Mouse (Mus musculus) CH12.LX (cell line): ENCODE measurements around the gene Naxe. TPM values are rescaled to one million over a fixed set of nuclear protein-coding genes. Genes with fewer than 3 reads are reported as not detected.

ENCODE experiments used
- DNase-seq: peaks from one replicate; pipeline ENCODE4 v3.0.0-alpha.2; 2013; ENCODE audit errors: extremely low read depth
- H3K27ac ChIP-seq: 2 replicates; pipeline ENCODE4 v1.5.1; 2012; ENCODE audit warnings: low read depth, mild to moderate bottlenecking, control low read depth, moderate library complexity; ENCODE audit not compliant: insufficient read depth
- H3K27me3 ChIP-seq: replicated peaks from 2 replicates; pipeline ENCODE3; 2012; ENCODE audit warnings: inconsistent platforms
- H3K36me3 ChIP-seq, 2 experiments: replicated peaks in 1 of 2; 2 replicates each; pipeline versions ENCODE3 to v1.6.1; 2012; ENCODE audit warnings: inconsistent platforms in 1 of 2, low read length in 1 of 2, mild to moderate bottlenecking in 1 of 2, mixed read lengths in 1 of 2, moderate library complexity in 1 of 2; ENCODE audit not compliant: control insufficient read depth in 1 of 2, insufficient read depth in 1 of 2
- H3K4me1 ChIP-seq, 2 experiments: 2 replicates each; pipeline ENCODE4 v1.6.1; 2012; ENCODE audit warnings: inconsistent platforms in 1 of 2, moderate library complexity in 1 of 2; ENCODE audit not compliant: insufficient read depth in 2 of 2, control insufficient read depth in 1 of 2
- H3K4me2 ChIP-seq: 2 replicates; pipeline ENCODE4 v1.6.1; 2012; ENCODE audit warnings: low read depth, mild to moderate bottlenecking, control low read depth; ENCODE audit not compliant: poor library complexity, insufficient read depth, severe bottlenecking
- H3K4me3 ChIP-seq, 3 experiments: fragments of 150-350 bp in 1 of 3; sonication (generic) in 1 of 3; replicated peaks in 1 of 3; 2 replicates each; pipeline versions ENCODE3 to v1.5.1; 2011 to 2012; ENCODE audit warnings: low read depth in 2 of 3, low read length in 2 of 3, mild to moderate bottlenecking in 2 of 3, moderate library complexity in 2 of 3, control low read depth in 1 of 3, improper control_type of control experiment in 1 of 3, inconsistent platforms in 1 of 3, mixed read lengths in 1 of 3; ENCODE audit not compliant: poor library complexity in 1 of 3
- H3K79me2 ChIP-seq: replicated peaks from 2 replicates; pipeline ENCODE4 v1.6.1; 2012; ENCODE audit warnings: mild to moderate bottlenecking, moderate library complexity; ENCODE audit not compliant: control insufficient read depth, poor library complexity, insufficient read depth, severe bottlenecking; ENCODE audit errors: extremely low read depth
- H3K9ac ChIP-seq: 2 replicates; pipeline ENCODE4 v1.6.1; 2012; ENCODE audit warnings: low read depth, mild to moderate bottlenecking, control low read depth, moderate library complexity; ENCODE audit not compliant: insufficient read depth
- H3K9me3 ChIP-seq: replicated peaks from 2 replicates; pipeline ENCODE3; 2012; ENCODE audit warnings: low read length, inconsistent platforms, mixed read lengths
- CTCF ChIP-seq, 2 experiments: IDR thresholded peaks in 1 of 2; conservative IDR thresholded peaks in 1 of 2; 2 replicates each; pipeline ENCODE4 v1.5.1; 2011 to 2012; ENCODE audit warnings: low read depth in 2 of 2, low read length in 2 of 2, improper control_type of control experiment in 1 of 2, inconsistent platforms in 1 of 2, mild to moderate bottlenecking in 1 of 2, moderate library complexity in 1 of 2
- ELF1 ChIP-seq: IDR thresholded peaks from 2 replicates; pipeline ENCODE4 v1.6.1; 2014; ENCODE audit warnings: low read depth, mild to moderate bottlenecking, inconsistent platforms, low read length, improper control_type of control experiment
- EP300 ChIP-seq: IDR thresholded peaks from 2 replicates; pipeline ENCODE4 v1.6.1; 2011; ENCODE audit warnings: low read length, improper control_type of control experiment
- ETS1 ChIP-seq: conservative IDR thresholded peaks from 2 replicates; pipeline ENCODE4 v1.6.1; 2012; ENCODE audit warnings: low read depth, mild to moderate bottlenecking, inconsistent platforms, low read length, improper control_type of control experiment, moderate library complexity
- IRF4 ChIP-seq: IDR thresholded peaks from 2 replicates; pipeline ENCODE4 v1.6.1; 2014; ENCODE audit warnings: low read depth, mild to moderate bottlenecking, inconsistent platforms, low read length, improper control_type of control experiment
- JUND ChIP-seq: conservative IDR thresholded peaks from 2 replicates; pipeline ENCODE4 v1.6.1; 2011; ENCODE audit warnings: low read depth, low read length, improper control_type of control experiment
- KAT2A ChIP-seq: IDR thresholded peaks from 2 replicates; pipeline ENCODE4 v1.6.1; 2012; ENCODE audit warnings: low read length, improper control_type of control experiment, inconsistent platforms; ENCODE audit not compliant: insufficient replicate concordance
- MAZ ChIP-seq: IDR thresholded peaks from 2 replicates; pipeline ENCODE4 v1.6.1; 2012; ENCODE audit warnings: low read depth, mild to moderate bottlenecking, inconsistent platforms, low read length, improper control_type of control experiment, moderate library complexity
- MEF2A ChIP-seq: IDR thresholded peaks from 2 replicates; pipeline ENCODE4 v1.6.1; 2014; ENCODE audit warnings: low read depth, mild to moderate bottlenecking, inconsistent platforms, low read length, improper control_type of control experiment, borderline replicate concordance
- NRF1 ChIP-seq: IDR thresholded peaks from 2 replicates; pipeline ENCODE4 v1.6.1; 2014; ENCODE audit warnings: low read depth, mild to moderate bottlenecking, inconsistent platforms, low read length, improper control_type of control experiment, moderate library complexity
- POLR2AphosphoS2 ChIP-seq: IDR thresholded peaks from 2 replicates; pipeline ENCODE4 v1.6.1; 2011; ENCODE audit warnings: low read depth, low read length, improper control_type of control experiment
- RCOR1 ChIP-seq: conservative IDR thresholded peaks from 2 replicates; pipeline ENCODE4 v1.6.1; 2012; ENCODE audit warnings: low read depth, mild to moderate bottlenecking, inconsistent platforms, low read length, improper control_type of control experiment
- SMC3 ChIP-seq: IDR thresholded peaks from 2 replicates; pipeline ENCODE4 v1.6.1; 2011; ENCODE audit warnings: low read depth, low read length, improper control_type of control experiment
- TBP ChIP-seq: conservative IDR thresholded peaks from 2 replicates; pipeline ENCODE4 v1.6.1; 2011; ENCODE audit warnings: low read depth, low read length, improper control_type of control experiment
- USF1 ChIP-seq: IDR thresholded peaks from 2 replicates; pipeline ENCODE4 v1.6.1; 2014; ENCODE audit warnings: low read depth, mild to moderate bottlenecking, inconsistent platforms, low read length, improper control_type of control experiment
- USF2 ChIP-seq: conservative IDR thresholded peaks from 2 replicates; pipeline ENCODE4 v1.6.1; 2011; ENCODE audit warnings: low read depth, low read length, improper control_type of control experiment
- dilution Hi-C: fragments of 300-500 bp; cut with MboI; formaldehyde crosslinking; loops from 2 replicates; pipeline ENCODE4 v1.14.3; 2020; ENCODE audit warnings: low sequenced_read_pairs; ENCODE audit not compliant: extremely low pct_unique_long_range_greater_than_20kb, extremely low pct_ligation_motif_present
- in situ Hi-C: fragments of 300-500 bp; cut with MboI; formaldehyde crosslinking; loops from 3 replicates; pipeline ENCODE4 v1.14.3; 2019; ENCODE audit warnings: low sequenced_read_pairs, low pct_ligation_motif_present, low pct_unique_long_range_greater_than_20kb, mixed read lengths
- polyA plus RNA-seq: library from polyadenylated mRNA; unstranded; fragments of >175 nt; gene quantifications from 2 replicates; pipeline ENCODE4 v1.2.1, GENCODE M21; 2012; ENCODE audit warnings: low read depth; ENCODE audit not compliant: insufficient read length
- total RNA-seq, 2 experiments: library from RNA; depleted of rRNA; stranded (reverse); fragments of 300-350 nt in 1 of 2; fragments of >200 nt in 1 of 2; gene quantifications; 2 replicates each; pipeline ENCODE4 v1.2.3; 2012 to 2014

The Naxe gene
- total and polyA plus RNA-seq, 3 experiments: 65.6 to 124 (median 91.3) TPM

- Histone ChIP-seq H3K27me3 (peaks cover 42% of the 10 kb centered on the region), H3K79me2 (no peaks in the 10 kb centered on the region), H3K9me3 (peaks cover 4% of the 10 kb centered on the region), H3K36me3 (no peaks in the 10 kb centered on the region), H3K4me3 (no peak overlapping the region), H3K4me1 (peaks cover 8 to 18% of the 10 kb centered on the region in 2 experiments; a peak in 3 of 4 replicates), H3K9ac (no peak overlapping the region), H3K27ac (no peak overlapping the region), H3K4me2 (no peak overlapping the region; the same call in 1 of the 2 replicates)
- DNase-seq: peak; percentile 52
- TF ChIP-seq USF2 (no peak), KAT2A (no peak), JUND (no peak), MAZ (no peak), TBP (0 out of 2 replicates have a peak, but pooled peaks have one; percentile 37), USF1 (no peak), ELF1 (0 out of 2 replicates have a peak, but pooled peaks have one; percentile 23), NRF1 (no peak), POLR2AphosphoS2 (no peak)
- dilution Hi-C loops (no loop called here), in situ Hi-C loops (no loop called here)
These were observed 22.6 kb downstream of the Naxe start for GRCm38 (mm10) chr3:88035561-88036293.

- H3K27me3 ChIP-seq: peaks cover 35% of the 10 kb centered on the region
- no peak for DNase-seq
- H3K4me1 ChIP-seq: peaks cover 4 to 15% of the 10 kb centered on the region in 2 experiments; a peak in 3 of 4 replicates
- H3K4me3 ChIP-seq: no peak overlapping the region
- dilution Hi-C loops (no loop called here), in situ Hi-C loops (no loop called here)
- no peaks in the 10 kb centered on the region for H3K79me2 ChIP-seq
- TF ChIP-seq ETS1: no peak
- no peak for TF ChIP-seq POLR2AphosphoS2
- no peak for TF ChIP-seq MEF2A
- TF ChIP-seq IRF4: no peak
- TF ChIP-seq RCOR1: no peak
- TF ChIP-seq KAT2A: no peak
- TF ChIP-seq CTCF (conservative IDR thresholded peaks at IDR 0.05 in 1 of 2, IDR thresholded peaks at IDR 0.05 in 1 of 2; ENCODE audit: low read depth in 2 of 2, low read length in 2 of 2): no peak
- TF ChIP-seq EP300: no peak
- TF ChIP-seq SMC3: no peak
- H3K36me3 ChIP-seq: no peaks in the 10 kb centered on the region
- H3K27ac ChIP-seq: no peak overlapping the region
- no peak overlapping the region for H3K4me2 ChIP-seq
- H3K9ac ChIP-seq: no peak overlapping the region
- H3K9me3 ChIP-seq: peaks cover 4% of the 10 kb centered on the region
These were observed 24.8 kb downstream of the Naxe start for GRCm38 (mm10) chr3:88033506-88033905.
